Mouse (Mus musculus) small intestine, adult 2 months (tissue): Measurements from ENCODE around the gene Setd3. TPM values are rescaled to one million over a fixed set of nuclear protein-coding genes. Genes with fewer than 3 reads are reported as not detected.

ENCODE experiments used
- H3K27ac ChIP-seq: fragments of 200-500 bp; 2 replicates; pipeline ENCODE4 v1.5.1; 2012; ENCODE audit warnings: low read depth, low read length, control low read depth, inconsistent platforms; ENCODE audit not compliant: insufficient read depth
- H3K27me3 ChIP-seq: fragments of 200-500 bp; 2 replicates; pipeline ENCODE4 v1.6.1; 2012; ENCODE audit warnings: mild to moderate bottlenecking, moderate library complexity, low read length, inconsistent platforms; ENCODE audit not compliant: control insufficient read depth, insufficient read depth
- H3K36me3 ChIP-seq: fragments of 200-500 bp; 2 replicates; pipeline ENCODE4 v1.6.1; 2012; ENCODE audit warnings: mild to moderate bottlenecking, low read length, control low read depth, inconsistent platforms; ENCODE audit not compliant: control insufficient read depth, insufficient read depth
- H3K4me1 ChIP-seq: fragments of 200-500 bp; 2 replicates; pipeline ENCODE4 v1.6.1; 2012; ENCODE audit warnings: low read length, inconsistent platforms, mixed read lengths; ENCODE audit not compliant: control insufficient read depth, insufficient read depth, insufficient read length
- H3K4me3 ChIP-seq: fragments of 200-500 bp; 2 replicates; pipeline ENCODE4 v1.5.1; 2012; ENCODE audit warnings: low read depth, mild to moderate bottlenecking, control low read depth, inconsistent platforms, low read length, moderate library complexity
- CTCF ChIP-seq: fragments of 200-500 bp; IDR thresholded peaks from 2 replicates; pipeline ENCODE4 v1.5.1; 2012; ENCODE audit warnings: low read depth, mild to moderate bottlenecking, control low read depth, inconsistent platforms, low read length, moderate library complexity, mixed read lengths; ENCODE audit not compliant: insufficient replicate concordance, insufficient read length; ENCODE audit errors: extremely low read depth
- POLR2A ChIP-seq: fragments of 200-500 bp; IDR thresholded peaks from 2 replicates; pipeline ENCODE4 v1.6.1; 2012; ENCODE audit warnings: low read depth, mild to moderate bottlenecking, control low read depth, inconsistent platforms, low read length, moderate library complexity
- whole genome bisulfite sequencing: fragments of 180-500 bp; shearing (Covaris S2); methylation state at CpG from one replicate; pipeline ENCODE4 v1.1.7; 2018; 5-methylcytosine and 5-hydroxymethylcytosine counted together
- polyA plus RNA-seq: library from polyadenylated mRNA; depleted of rRNA; stranded (reverse); fragments of >200 nt; gene quantifications from 2 replicates; pipeline ENCODE4 v1.2.3, GENCODE M21; 2012

Setd3 gene
- polyA plus RNA-seq, 1 experiment: 8.9 TPM

DNA sequence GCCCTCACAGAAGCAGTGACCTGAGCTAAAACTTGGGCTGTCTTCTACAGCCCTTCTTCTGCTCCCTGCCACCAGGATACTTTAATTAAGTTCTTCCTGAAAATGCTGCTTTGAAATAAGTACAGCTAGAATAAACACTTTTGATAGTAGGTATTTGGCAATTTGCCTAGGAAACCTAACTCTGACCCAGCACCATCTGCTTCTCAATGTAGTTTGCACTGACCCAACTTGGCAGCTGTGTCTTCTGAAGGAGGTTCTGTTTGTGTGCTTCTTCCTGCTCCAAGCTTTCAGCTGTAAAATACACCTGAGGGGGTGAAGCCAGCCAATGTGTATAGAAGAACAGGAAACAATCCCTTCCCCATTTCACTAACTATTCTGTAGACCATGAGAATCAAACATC is 7.8 kb downstream of the Setd3 start:
- no peaks in the 10 kb centered on the region for H3K27me3 ChIP-seq
- H3K4me3 ChIP-seq: no peak overlapping the region
- H3K27ac ChIP-seq: no peak overlapping the region
- H3K4me1 ChIP-seq: peaks cover 16% of the 10 kb centered on the region
- no peaks in the 10 kb centered on the region for H3K36me3 ChIP-seq
- no peak for TF ChIP-seq CTCF

DNA sequence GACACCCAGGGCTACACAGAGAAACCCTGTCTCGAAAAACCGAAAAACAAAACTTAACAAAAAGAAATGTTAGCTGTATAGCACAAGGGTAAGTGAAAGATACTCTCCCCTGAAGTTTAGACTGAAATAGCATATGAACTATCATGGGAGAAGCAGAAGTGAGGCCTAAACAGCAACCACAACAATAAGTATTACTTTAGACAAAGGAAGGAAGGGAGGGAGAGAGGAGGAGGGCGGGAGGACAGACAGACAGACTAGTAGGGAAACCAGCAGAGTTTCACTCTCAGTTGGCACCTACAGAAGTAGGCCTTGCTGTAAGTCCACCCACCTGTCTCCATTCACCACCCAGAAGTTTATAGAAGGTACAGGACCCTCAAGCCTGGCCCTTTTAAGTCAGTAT is 8.6 kb downstream of the Setd3 start:
- WGBS: 85% methylated on average over 3 of the region's 3 CpGs
- Histone ChIP-seq H3K27me3 (no peaks in the 10 kb centered on the region), H3K4me1 (peaks cover 14% of the 10 kb centered on the region), H3K36me3 (no peaks in the 10 kb centered on the region), H3K4me3 (no peak overlapping the region), H3K27ac (no peak overlapping the region)
- TF ChIP-seq CTCF (no peak), POLR2A (no peak)

DNA sequence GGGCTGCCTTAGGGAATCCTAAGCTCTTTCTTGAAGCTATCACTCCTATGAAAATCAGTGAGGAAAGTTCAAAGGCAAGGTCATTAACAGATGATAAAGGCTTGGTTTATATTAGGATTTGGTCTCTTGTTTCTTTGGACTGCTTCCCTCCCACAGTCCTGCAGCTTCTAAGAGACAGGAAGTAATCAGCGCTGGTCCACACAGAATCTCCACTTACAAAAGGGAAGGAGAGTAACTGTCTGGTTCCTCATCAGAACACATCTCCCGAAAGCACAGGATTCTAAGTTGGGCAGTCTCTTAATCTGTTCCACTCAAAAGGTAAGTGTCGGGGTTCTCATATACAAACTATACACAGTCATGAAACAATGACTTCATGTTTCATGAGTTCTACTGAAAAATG is 10.2 kb downstream of the Setd3 start:
- TF ChIP-seq POLR2A (no peak), CTCF (no peak)
- 49% methylated on average over 3 of the region's 3 CpGs for WGBS
- Histone ChIP-seq H3K4me3 (no peak overlapping the region), H3K4me1 (peaks cover 14% of the 10 kb centered on the region), H3K27ac (no peak overlapping the region), H3K36me3 (peaks cover 3% of the 10 kb centered on the region), H3K27me3 (no peaks in the 10 kb centered on the region)

DNA sequence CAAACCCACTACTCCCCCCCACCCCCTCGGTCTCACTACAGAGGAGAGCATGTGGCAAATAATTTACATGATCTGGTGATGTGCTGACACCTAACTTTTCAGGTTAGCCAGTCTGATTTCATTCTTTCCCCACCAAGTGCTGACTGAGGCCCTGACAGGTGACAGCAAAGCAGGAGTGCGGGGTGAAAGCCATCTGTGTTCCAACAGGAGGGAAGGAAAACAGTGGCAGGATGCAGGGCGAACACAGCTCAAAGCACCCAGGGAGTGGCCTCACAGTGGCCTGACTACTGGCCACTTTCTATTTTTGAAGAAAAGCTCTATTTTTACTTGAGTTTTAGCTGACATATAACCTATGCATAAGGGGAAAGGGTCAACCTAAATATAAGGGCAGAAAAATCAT is 15.4 kb downstream of the Setd3 start:
- TF ChIP-seq POLR2A: no peak
- TF ChIP-seq CTCF: no peak
- no peak overlapping the region for H3K4me3 ChIP-seq
- H3K27me3 ChIP-seq: no peaks in the 10 kb centered on the region
- peaks cover 31% of the 10 kb centered on the region for H3K36me3 ChIP-seq
- 0 out of 2 replicates have a peak, but pooled peaks cover 2% of the 10 kb centered on the region for H3K4me1 ChIP-seq
- 85% methylated on average over 3 of the region's 3 CpGs for WGBS
- no peak overlapping the region for H3K27ac ChIP-seq

- TF ChIP-seq POLR2A: no peak
- TF ChIP-seq CTCF: no peak
- Histone ChIP-seq H3K27me3 (no peaks in the 10 kb centered on the region), H3K4me3 (no peak overlapping the region), H3K4me1 (0 out of 2 replicates have a peak, but pooled peaks cover under 1% of the 10 kb centered on the region), H3K27ac (no peak overlapping the region), H3K36me3 (peaks cover 38% of the 10 kb centered on the region)
- WGBS: 96% methylated on average over 1 of the region's 1 CpGs
These were observed 17.1 kb downstream of the Setd3 start for GRCm38 (mm10) chr12:108162036-108162435.

DNA sequence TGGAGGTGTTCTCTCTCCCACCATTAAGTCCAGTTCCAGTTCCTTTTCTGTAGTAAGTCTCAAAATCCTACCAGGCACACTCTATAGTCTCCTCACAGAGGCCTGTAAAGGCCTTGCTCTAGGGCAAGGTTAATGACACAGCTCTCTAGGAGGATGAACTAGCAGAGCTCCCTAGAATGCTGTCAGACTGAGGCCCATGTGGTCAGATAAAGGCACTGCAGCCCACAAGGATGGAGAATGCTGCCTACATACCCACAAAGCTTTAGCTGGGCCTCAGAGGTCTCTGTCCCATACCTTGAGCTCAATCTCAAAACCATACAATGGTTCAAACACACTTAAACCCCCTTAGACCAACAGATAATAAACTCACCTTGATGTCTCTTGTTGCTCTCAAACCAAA is 19.3 kb downstream of the Setd3 start:
- H3K4me1 ChIP-seq: no peaks in the 10 kb centered on the region
- TF ChIP-seq CTCF (no peak), POLR2A (no peak)
- no peak overlapping the region for H3K27ac ChIP-seq
- H3K4me3 ChIP-seq: no peak overlapping the region
- H3K27me3 ChIP-seq: no peaks in the 10 kb centered on the region
- H3K36me3 ChIP-seq: peaks cover 46% of the 10 kb centered on the region

DNA sequence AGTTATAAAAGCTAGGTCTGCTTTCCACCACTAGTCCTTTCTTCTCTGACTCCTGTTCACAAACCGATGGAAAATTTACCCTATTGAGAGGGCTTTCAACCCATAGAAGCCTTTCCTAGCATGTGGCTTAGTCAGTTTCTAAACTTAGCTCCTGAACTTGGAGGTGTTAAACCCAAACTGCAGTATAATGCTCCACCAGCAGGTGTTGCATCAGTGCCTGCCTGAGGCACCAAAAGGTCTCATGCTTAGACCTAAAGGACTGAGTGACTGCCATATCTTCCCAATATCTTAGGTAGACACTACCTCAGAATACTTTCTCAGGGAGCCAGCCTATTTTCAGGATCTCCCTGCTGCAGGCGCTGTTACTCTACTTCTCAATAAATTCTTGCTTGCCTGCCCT is 26.4 kb downstream of the Setd3 start:
- 92% methylated on average over 2 of the region's 2 CpGs for WGBS
- peaks cover 33% of the 10 kb centered on the region for H3K36me3 ChIP-seq
- no peaks in the 10 kb centered on the region for H3K27me3 ChIP-seq
- TF ChIP-seq POLR2A: no peak
- TF ChIP-seq CTCF: no peak
- no peak overlapping the region for H3K27ac ChIP-seq
- no peaks in the 10 kb centered on the region for H3K4me1 ChIP-seq
- H3K4me3 ChIP-seq: no peak overlapping the region

GRCm38 (mm10) chr12:108149764-108150163 is 29.4 kb downstream of the Setd3 start:
- H3K36me3 ChIP-seq: peaks cover 28% of the 10 kb centered on the region
- no peak overlapping the region for H3K4me3 ChIP-seq
- no peak overlapping the region for H3K27ac ChIP-seq
- WGBS: 66% methylated on average over 3 of the region's 3 CpGs
- H3K27me3 ChIP-seq: no peaks in the 10 kb centered on the region
- no peaks in the 10 kb centered on the region for H3K4me1 ChIP-seq
- no peak for TF ChIP-seq POLR2A
- no peak for TF ChIP-seq CTCF
